Mouse (Mus musculus) MEL (cell line): ENCODE results near the gene Fam133b. TPM values are rescaled to one million over a fixed set of nuclear protein-coding genes. Genes with fewer than 3 reads are reported as not detected.

ENCODE experiments used
- DNase-seq: peaks from one replicate; pipeline ENCODE4 v3.0.0; 2011; ENCODE audit warnings: low read depth, low spot score
- H3K27ac ChIP-seq: 2 replicates; pipeline ENCODE4 v1.5.1; 2012; ENCODE audit warnings: low read depth, mild to moderate bottlenecking, control low read depth, low read length, moderate library complexity; ENCODE audit not compliant: control insufficient read depth
- H3K27me3 ChIP-seq, 2 experiments: fragments of 150-350 bp in 1 of 2; sonication (generic) in 1 of 2; 2 replicates each; pipeline ENCODE4 v1.6.1; 2012; ENCODE audit warnings: low read length in 2 of 2, mild to moderate bottlenecking in 2 of 2, improper control_type of control experiment in 1 of 2, moderate library complexity in 1 of 2; ENCODE audit not compliant: insufficient read depth in 2 of 2, control insufficient read depth in 1 of 2
- H3K36me3 ChIP-seq, 2 experiments: 2 replicates each; pipeline ENCODE4 v1.6.1; 2012 to 2014; ENCODE audit warnings: low read length in 2 of 2, improper control_type of control experiment in 1 of 2, inconsistent platforms in 1 of 2, mild to moderate bottlenecking in 1 of 2; ENCODE audit not compliant: insufficient read depth in 2 of 2, control insufficient read depth in 1 of 2
- H3K4me1 ChIP-seq, 2 experiments: fragments of 150-350 bp in 1 of 2; sonication (generic) in 1 of 2; 2 replicates each; pipeline ENCODE4 v1.6.1; 2012; ENCODE audit warnings: low read length in 2 of 2, improper control_type of control experiment in 1 of 2, mild to moderate bottlenecking in 1 of 2; ENCODE audit not compliant: insufficient read depth in 2 of 2, control insufficient read depth in 1 of 2
- H3K4me3 ChIP-seq, 2 experiments: fragments of 150-350 bp in 1 of 2; sonication (generic) in 1 of 2; 2 replicates each; pipeline ENCODE4 v1.5.1; 2012; ENCODE audit warnings: low read depth in 2 of 2, low read length in 2 of 2, mild to moderate bottlenecking in 2 of 2, moderate library complexity in 2 of 2, control low read depth in 1 of 2, improper control_type of control experiment in 1 of 2; ENCODE audit not compliant: control insufficient read depth in 1 of 2, insufficient read depth in 1 of 2
- H3K79me2 ChIP-seq: 2 replicates; pipeline ENCODE4 v1.6.1; 2012; ENCODE audit warnings: mild to moderate bottlenecking, low read length, moderate library complexity; ENCODE audit not compliant: control insufficient read depth, poor library complexity, insufficient read depth
- H3K9ac ChIP-seq: 2 replicates; pipeline ENCODE4 v1.6.1; 2012; ENCODE audit warnings: low read depth, mild to moderate bottlenecking, control low read depth, low read length, moderate library complexity; ENCODE audit not compliant: control insufficient read depth, poor library complexity, severe bottlenecking
- H3K9me3 ChIP-seq: fragments of 150-350 bp; sonication (generic); replicated peaks from 2 replicates; pipeline ENCODE4 v1.6.1; 2012; ENCODE audit warnings: mild to moderate bottlenecking, low read length, improper control_type of control experiment, moderate library complexity; ENCODE audit not compliant: insufficient read depth
- BHLHE40 ChIP-seq: IDR thresholded peaks from 2 replicates; pipeline ENCODE4 v1.6.1; 2012; ENCODE audit warnings: low read depth, mild to moderate bottlenecking, inconsistent platforms, low read length, improper control_type of control experiment, borderline replicate concordance
- CHD1 ChIP-seq: IDR thresholded peaks from 2 replicates; pipeline ENCODE4 v1.6.1; 2012; ENCODE audit warnings: low read depth, mild to moderate bottlenecking, inconsistent platforms, low read length, improper control_type of control experiment
- CHD2 ChIP-seq: IDR thresholded peaks from 2 replicates; pipeline ENCODE4 v1.6.1; 2011; ENCODE audit warnings: low read length, improper control_type of control experiment
- E2F4 ChIP-seq: IDR thresholded peaks from 2 replicates; pipeline ENCODE4 v1.6.1; 2011; ENCODE audit warnings: low read depth, low read length, improper control_type of control experiment, borderline replicate concordance
- ELF1 ChIP-seq: IDR thresholded peaks from 2 replicates; pipeline ENCODE4 v1.6.1; 2014; ENCODE audit warnings: low read depth, mild to moderate bottlenecking, inconsistent platforms, low read length, improper control_type of control experiment, moderate library complexity
- EP300 ChIP-seq, 2 experiments: IDR thresholded peaks; 2 replicates each; pipeline ENCODE4 v1.6.1; 2011; ENCODE audit warnings: improper control_type of control experiment in 2 of 2, low read length in 2 of 2, low read depth in 1 of 2, mild to moderate bottlenecking in 1 of 2
- GATA1 ChIP-seq: IDR thresholded peaks from 2 replicates; pipeline ENCODE4 v1.6.1; 2011; ENCODE audit warnings: low read depth, low read length, improper control_type of control experiment
- HCFC1 ChIP-seq: IDR thresholded peaks from 2 replicates; pipeline ENCODE4 v1.6.1; 2012; ENCODE audit warnings: low read depth, mild to moderate bottlenecking, inconsistent platforms, low read length, improper control_type of control experiment, moderate library complexity
- JUND ChIP-seq: IDR thresholded peaks from 2 replicates; pipeline ENCODE4 v1.6.1; 2011; ENCODE audit warnings: low read depth, mild to moderate bottlenecking, improper control_type of control experiment, low read length
- KAT2A ChIP-seq: conservative IDR thresholded peaks from 2 replicates; pipeline ENCODE4 v1.6.1; 2012; ENCODE audit warnings: low read depth, low read length, improper control_type of control experiment, inconsistent platforms
- MAX ChIP-seq: IDR thresholded peaks from 2 replicates; pipeline ENCODE4 v1.6.1; 2011; ENCODE audit warnings: low read length, improper control_type of control experiment
- MAZ ChIP-seq: IDR thresholded peaks from 2 replicates; pipeline ENCODE4 v1.6.1; 2012; ENCODE audit warnings: low read depth, mild to moderate bottlenecking, inconsistent platforms, low read length, improper control_type of control experiment
- MYB ChIP-seq: IDR thresholded peaks from 2 replicates; pipeline ENCODE4 v1.6.1; 2011; ENCODE audit warnings: mild to moderate bottlenecking, low read depth, low read length, improper control_type of control experiment
- NRF1 ChIP-seq: IDR thresholded peaks from 2 replicates; pipeline ENCODE4 v1.6.1; 2014; ENCODE audit warnings: low read depth, mild to moderate bottlenecking, inconsistent platforms, low read length, improper control_type of control experiment, moderate library complexity; ENCODE audit not compliant: poor library complexity, insufficient read depth, severe bottlenecking
- POLR2A ChIP-seq, 2 experiments: IDR thresholded peaks; 2 replicates each; pipeline ENCODE4 v1.6.1; 2011 to 2012; ENCODE audit warnings: low read length in 2 of 2, mild to moderate bottlenecking in 2 of 2, control low read depth in 1 of 2, improper control_type of control experiment in 1 of 2, low read depth in 1 of 2, moderate library complexity in 1 of 2; ENCODE audit not compliant: control insufficient read depth in 1 of 2, insufficient read depth in 1 of 2, poor library complexity in 1 of 2
- POLR2AphosphoS2 ChIP-seq: IDR thresholded peaks from 2 replicates; pipeline ENCODE4 v1.6.1; 2011; ENCODE audit warnings: low read length, improper control_type of control experiment
- POLR2AphosphoS5 ChIP-seq: IDR thresholded peaks from 2 replicates; pipeline ENCODE4 v1.6.1; 2012; ENCODE audit warnings: low read depth, borderline replicate concordance, mild to moderate bottlenecking, inconsistent platforms, low read length, moderate library complexity, mixed read lengths
- RAD21 ChIP-seq: IDR thresholded peaks from 2 replicates; pipeline ENCODE4 v1.6.1; 2011; ENCODE audit warnings: mild to moderate bottlenecking, low read depth, low read length, improper control_type of control experiment
- TCF12 ChIP-seq: IDR thresholded peaks from 2 replicates; pipeline ENCODE4 v1.6.1; 2014; ENCODE audit warnings: low read depth, mild to moderate bottlenecking, inconsistent platforms, low read length, improper control_type of control experiment, moderate library complexity
- ZC3H11A ChIP-seq: IDR thresholded peaks from 2 replicates; pipeline ENCODE4 v1.6.1; 2012; ENCODE audit warnings: low read depth, mild to moderate bottlenecking, inconsistent platforms, low read length, improper control_type of control experiment
- ZKSCAN1 ChIP-seq: IDR thresholded peaks from 2 replicates; pipeline ENCODE4 v1.6.1; 2012; ENCODE audit warnings: low read depth, mild to moderate bottlenecking, inconsistent platforms, low read length, improper control_type of control experiment, moderate library complexity
- ZMIZ1 ChIP-seq: IDR thresholded peaks from 2 replicates; pipeline ENCODE4 v1.6.1; 2012; ENCODE audit warnings: low read depth, mild to moderate bottlenecking, inconsistent platforms, low read length, improper control_type of control experiment, moderate library complexity
- polyA plus RNA-seq, 2 experiments: library from polyadenylated mRNA; stranded (reverse) in 1 of 2; unstranded in 1 of 2; fragments of >175 nt in 1 of 2; fragments of >200 nt in 1 of 2; gene quantifications; 2 replicates each; pipeline versions ENCODE4 v1.2.1 to v1.2.4; 2012; ENCODE audit warnings: low replicate concordance in 2 of 2, low read depth in 1 of 2; ENCODE audit not compliant: insufficient read length in 2 of 2, insufficient read depth in 1 of 2, missing spikeins in 1 of 2
- total RNA-seq: library from RNA; depleted of rRNA; stranded (reverse); fragments of 300-350 nt; gene quantifications from 2 replicates; pipeline ENCODE4 v1.2.3, GENCODE M21; 2012

Fam133b gene
- total and polyA plus RNA-seq, 3 experiments = 39.4 to 56.0 TPM; not detected in 1

- Histone ChIP-seq H3K9ac (no peak overlapping the region), H3K4me3 (no peak overlapping the region), H3K4me1 (peaks cover 2 to 4% of the 10 kb centered on the region in 2 experiments; a peak in 2 of 4 replicates), H3K9me3 (no peaks in the 10 kb centered on the region), H3K27ac (no peak overlapping the region), H3K79me2 (peaks cover 14% of the 10 kb centered on the region), H3K36me3 (peaks cover 0 to 7% of the 10 kb centered on the region in 2 experiments; a peak in 2 of 4 replicates), H3K27me3 (no peaks in the 10 kb centered on the region)
- no peak for TF ChIP-seq KAT2A
- no peak for TF ChIP-seq NRF1
- TF ChIP-seq GATA1 = no peak
- TF ChIP-seq POLR2AphosphoS5 = no peak
- no peak for TF ChIP-seq RAD21
- TF ChIP-seq MAX = no peak
- no peak for TF ChIP-seq HCFC1
- no peak for TF ChIP-seq CHD1
- no peak for TF ChIP-seq MAZ
- TF ChIP-seq POLR2AphosphoS2 = no peak
- no peak for TF ChIP-seq EP300 (IDR thresholded peaks at IDR 0.05; ENCODE audit: low read depth in 1 of 2, low read length in 2 of 2)
- no peak for TF ChIP-seq CHD2
- no peak for DNase-seq
These were observed 55.1 kb downstream of the Fam133b start for GRCm38 (mm10) chr5:3598766-3599165.

DNA sequence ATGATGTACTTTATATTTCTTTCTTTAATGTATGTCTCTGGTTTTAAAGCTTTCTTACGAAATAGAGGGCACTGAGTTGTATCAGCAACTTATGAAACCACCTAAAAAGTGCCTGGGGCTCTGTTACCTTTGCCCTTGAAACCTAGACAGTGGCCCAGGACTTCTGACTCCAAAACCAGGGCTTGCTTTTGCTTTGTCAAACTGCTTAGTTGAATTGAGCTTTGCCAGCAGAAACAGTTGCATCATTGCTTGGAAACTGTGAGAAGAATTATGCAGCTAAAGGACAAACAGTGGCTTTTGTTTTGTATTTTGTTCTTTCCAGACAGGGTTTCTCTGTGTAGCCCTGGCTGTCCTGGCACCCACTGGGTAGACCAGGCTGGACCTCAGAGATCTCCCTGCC lies 56.7 kb downstream of the Fam133b start:
- peaks cover 0 to 3% of the 10 kb centered on the region in 2 experiments; a peak in 3 of 4 replicates for H3K36me3 ChIP-seq
- DNase-seq = no peak
- no peak overlapping the region for H3K9ac ChIP-seq
- H3K27me3 ChIP-seq = no peaks in the 10 kb centered on the region
- peaks cover 7% of the 10 kb centered on the region for H3K79me2 ChIP-seq
- no peak for TF ChIP-seq BHLHE40
- no peak for TF ChIP-seq TCF12
- TF ChIP-seq ZMIZ1 = no peak
- TF ChIP-seq MYB = no peak
- no peak for TF ChIP-seq NRF1
- TF ChIP-seq HCFC1 = no peak
- TF ChIP-seq ZC3H11A = no peak
- no peak for TF ChIP-seq POLR2AphosphoS5
- no peak for TF ChIP-seq ZKSCAN1
- no peak for TF ChIP-seq E2F4
- no peak for TF ChIP-seq JUND
- no peak for TF ChIP-seq RAD21
- no peak for TF ChIP-seq ELF1
- no peak for TF ChIP-seq POLR2A (IDR thresholded peaks at IDR 0.05; ENCODE audit: control insufficient read depth in 1 of 2, insufficient read depth in 1 of 2, low read depth in 1 of 2, low read length in 2 of 2, poor library complexity in 1 of 2)
- TF ChIP-seq, all 39 proteins: peak for 0
- H3K4me3 ChIP-seq = no peak overlapping the region
- no peaks in the 10 kb centered on the region for H3K9me3 ChIP-seq
- H3K4me1 ChIP-seq = peaks cover 0 to 2% of the 10 kb centered on the region in 2 experiments; a peak in 1 of 4 replicates
- no peak overlapping the region for H3K27ac ChIP-seq
